Mouse (Mus musculus) stomach, embryonic 14.5 days (tissue): ENCODE measurements around the gene Slc26a10. TPM values are rescaled to one million over a fixed set of nuclear protein-coding genes. Genes with fewer than 3 reads are reported as not detected.
"Not testable (repeated sequence)": the region's sequence is repeated elsewhere in the genome, so short reads cannot be mapped to it uniquely, and the experiment has no call there.

Source experiments
- ATAC-seq: fragments of 200-750 bp; cut with Nextera tagmentation; 2 replicates; pipeline ENCODE4 v1.8.0; 2017; ENCODE audit warnings: low read depth, moderate TSS enrichment; ENCODE audit not compliant: insufficient number of reproducible peaks, insufficient read depth, low FRiP score
- H3K27ac ChIP-seq: fragments of 300-500 bp; sonication (generic); 2 replicates; pipeline ENCODE4 v1.5.1; 2014; ENCODE audit warnings: mild to moderate bottlenecking, low read length, moderate library complexity, mixed read lengths
- H3K27me3 ChIP-seq: fragments of 300-500 bp; sonication (generic); 2 replicates; pipeline ENCODE4 v1.6.1; 2014; ENCODE audit warnings: low read length, control low read depth, mixed read lengths; ENCODE audit not compliant: control insufficient read depth, insufficient read depth
- H3K36me3 ChIP-seq: fragments of 300-500 bp; sonication (generic); 2 replicates; pipeline ENCODE4 v1.6.1; 2014; ENCODE audit warnings: mild to moderate bottlenecking, control low read depth, low read length, moderate library complexity, mixed read lengths; ENCODE audit not compliant: control insufficient read depth, insufficient read depth
- H3K4me1 ChIP-seq: fragments of 300-500 bp; sonication (generic); 2 replicates; pipeline ENCODE4 v1.6.1; 2014; ENCODE audit warnings: low read length, control low read depth, mixed read lengths; ENCODE audit not compliant: control insufficient read depth, insufficient read depth
- H3K4me2 ChIP-seq: fragments of 300-500 bp; sonication (generic); replicated peaks from 2 replicates; pipeline ENCODE4 v1.6.1; 2014; ENCODE audit warnings: low read depth, low read length, control low read depth
- H3K4me3 ChIP-seq: fragments of 300-500 bp; sonication (generic); 2 replicates; pipeline ENCODE4 v1.5.1; 2014; ENCODE audit warnings: low read depth, low read length, control low read depth
- H3K9ac ChIP-seq: fragments of 300-500 bp; sonication (generic); replicated peaks from 2 replicates; pipeline ENCODE4 v1.6.1; 2014; ENCODE audit warnings: low read depth, mild to moderate bottlenecking, control low read depth, low read length, moderate library complexity, mixed read lengths
- H3K9me3 ChIP-seq: fragments of 300-500 bp; sonication (generic); 2 replicates; pipeline ENCODE4 v1.6.1; 2016; ENCODE audit warnings: low read depth, low read length, control low read depth; ENCODE audit not compliant: control insufficient read depth
- WGBS: fragments of 180-500 bp; shearing (Covaris S2); extraction: QIAGEN DNeasy Blood & Tissue Kit; methylation state at CpG from one replicate; pipeline ENCODE4 v1.1.7; 2014; 5-methylcytosine and 5-hydroxymethylcytosine counted together
- polyA plus RNA-seq: library from polyadenylated mRNA; unstranded; fragments of >200 nt; fragmentation: Nextera tagmentation; extraction: Ambion mirVana; gene quantifications from 2 replicates; pipeline ENCODE4 v1.2.1, GENCODE M21; 2014

The Slc26a10 gene
- polyA plus RNA-seq, 1 experiment from 2014 or later = 0.82 TPM

DNA sequence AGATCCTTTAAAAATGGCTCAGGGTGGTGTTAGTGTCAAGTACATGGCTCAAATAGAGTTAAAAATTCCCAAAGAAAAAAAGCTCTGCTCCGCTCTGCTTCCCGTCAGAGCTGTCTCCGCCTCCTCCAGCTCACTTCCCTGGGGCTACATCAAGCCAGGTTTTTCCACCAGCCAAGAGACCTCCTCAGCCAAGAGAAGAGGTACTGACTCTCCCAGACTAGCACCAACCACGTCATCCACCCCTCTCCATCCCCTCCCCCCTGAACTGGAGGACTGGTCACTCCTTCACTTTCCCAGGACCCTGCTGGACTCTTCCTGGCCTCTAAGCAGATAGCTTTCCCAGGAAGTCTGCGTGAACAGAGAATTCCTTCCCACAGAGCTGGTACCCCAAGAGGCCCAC is 15.9 kb upstream of the Slc26a10 start:
- H3K9ac ChIP-seq = no peak overlapping the region

DNA sequence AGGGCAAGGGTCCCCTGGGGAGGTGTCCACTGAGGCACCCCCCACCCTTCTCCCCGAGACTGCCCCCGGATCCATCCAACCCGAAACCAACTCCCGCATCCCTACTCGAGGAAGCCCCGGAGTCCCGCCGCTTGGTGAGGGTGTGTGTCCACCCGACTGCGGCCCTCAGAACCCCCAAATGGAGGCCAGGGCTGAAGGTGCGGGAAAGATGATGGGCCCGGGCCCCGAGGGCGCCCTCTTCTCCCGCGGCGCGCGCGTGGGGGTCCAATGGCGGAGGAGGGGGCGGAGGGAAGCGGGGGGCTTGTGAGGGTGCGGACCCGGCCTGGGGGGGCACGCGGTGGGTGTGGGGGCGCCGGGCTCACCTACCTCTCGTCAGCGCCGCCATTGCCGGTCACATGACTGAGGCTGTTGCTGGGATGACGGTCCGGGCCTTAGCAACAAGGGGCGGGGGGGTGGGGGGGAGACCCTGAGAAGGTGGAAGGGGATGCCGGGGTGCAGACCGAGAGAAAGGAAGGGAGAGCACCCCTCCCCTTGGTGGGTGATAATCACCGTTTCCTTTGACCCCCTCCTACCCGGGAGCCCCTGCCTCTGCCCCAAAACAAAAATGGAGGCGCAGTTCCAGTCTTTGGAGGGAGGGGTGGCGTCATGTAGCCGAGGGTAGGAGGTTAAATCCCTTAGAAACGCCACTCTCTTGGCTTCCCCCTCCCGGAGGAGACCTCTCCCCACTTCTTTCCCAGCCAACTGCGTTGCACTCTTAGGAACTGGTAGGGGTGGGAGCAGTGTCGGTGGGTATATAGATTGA is 15.1 kb upstream of the Slc26a10 start, which contains the start of gene Dtx3:
TSS of gene Dtx3 (minus strand) at position 401 of the 802 bp plus-strand sequence.
- under 1% methylated on average over 44 of the region's 47 CpGs for WGBS
- peaks cover 16% of the 10 kb centered on the region for H3K36me3 ChIP-seq
- peak within 1 kb of the TSS; percentile 90 for H3K9ac ChIP-seq
- H3K4me1 ChIP-seq = peaks cover 22% of the 10 kb centered on the region; the same call in 1 of the 2 replicates
- peak within 1 kb of the TSS; percentile 91 for H3K4me2 ChIP-seq
- peak; percentile 43; the same call in 1 of the 2 replicates for ATAC-seq
- no peaks in the 10 kb centered on the region for H3K9me3 ChIP-seq
- H3K4me3 ChIP-seq = peak within 1 kb of the TSS; percentile 94
- peak within 1 kb of the TSS; percentile 91 for H3K27ac ChIP-seq
- no peaks in the 10 kb centered on the region for H3K27me3 ChIP-seq

More for the DNA sequence above, 15.9 kb upstream of the Slc26a10 start:
- H3K9me3 ChIP-seq = no peaks in the 10 kb centered on the region
- 0% methylated on average over 5 of the region's 5 CpGs for WGBS
- H3K4me3 ChIP-seq = peak overlapping the region; percentile 94
- H3K4me2 ChIP-seq = peak overlapping the region; percentile 91
- H3K27ac ChIP-seq = peak overlapping the region; percentile 91
- H3K27me3 ChIP-seq = no peaks in the 10 kb centered on the region
- H3K4me1 ChIP-seq = peaks cover 19% of the 10 kb centered on the region; the same call in 1 of the 2 replicates
- ATAC-seq = peak; percentile 85
- peaks cover 17% of the 10 kb centered on the region for H3K36me3 ChIP-seq

GRCm38 (mm10) chr10:127194428-127195327 is 14.2 kb upstream of the Slc26a10 start:
- Histone ChIP-seq H3K4me1 (peaks cover 24% of the 10 kb centered on the region; the same call in 1 of the 2 replicates), H3K27me3 (no peaks in the 10 kb centered on the region), H3K9ac (peak overlapping the region; percentile 90), H3K27ac (peak overlapping the region; percentile 91), H3K9me3 (no peaks in the 10 kb centered on the region), H3K4me3 (peak overlapping the region; percentile 94), H3K4me2 (peak overlapping the region; percentile 91), H3K36me3 (peaks cover 9% of the 10 kb centered on the region)
- ATAC-seq = peak; percentile 28; the same call in 1 of the 2 replicates
- 10% methylated on average over 22 of the region's 22 CpGs for whole genome bisulfite sequencing

DNA sequence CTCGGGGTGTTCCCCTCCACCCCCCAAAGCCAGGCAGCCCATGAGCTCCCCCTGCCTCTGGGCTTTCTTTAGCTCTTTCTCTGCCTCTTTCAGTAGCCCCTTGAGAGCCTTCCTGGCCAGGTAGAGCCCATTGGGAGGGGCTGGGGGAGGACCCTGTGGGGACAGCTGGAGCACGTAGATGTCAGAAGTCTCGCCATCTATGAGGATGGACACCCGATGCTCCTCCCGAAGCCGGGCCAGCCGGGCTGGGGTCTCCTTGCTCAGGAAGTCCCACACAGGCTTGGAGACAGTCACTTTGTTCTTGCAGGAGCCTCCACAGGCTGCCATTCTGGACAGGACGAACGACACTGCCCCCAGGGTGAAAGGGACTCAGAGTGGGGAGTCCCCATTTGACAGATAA is 12.6 kb upstream of the Slc26a10 start:
- no peaks in the 10 kb centered on the region for H3K9me3 ChIP-seq
- 79% methylated on average over 9 of the region's 9 CpGs for WGBS
- no peak overlapping the region for H3K4me2 ChIP-seq
- no peaks in the 10 kb centered on the region for H3K27me3 ChIP-seq
- no peak overlapping the region for H3K27ac ChIP-seq
- no peaks in the 10 kb centered on the region; the same call in 1 of the 2 replicates for H3K36me3 ChIP-seq
- no peak overlapping the region for H3K9ac ChIP-seq
- peaks cover 29% of the 10 kb centered on the region; the same call in 1 of the 2 replicates for H3K4me1 ChIP-seq
- H3K4me3 ChIP-seq = no peak overlapping the region
- no peak for ATAC-seq

- ATAC-seq, H3K9me3 ChIP-seq, H3K4me3 ChIP-seq, H3K27ac ChIP-seq, H3K36me3 ChIP-seq, H3K4me2 ChIP-seq, H3K27me3 ChIP-seq, H3K9ac ChIP-seq: not testable (repeated sequence)
- 74% methylated on average over 1 of the region's 1 CpGs for WGBS
- H3K4me1 ChIP-seq = peaks cover 32% of the 10 kb centered on the region; the same call in 1 of the 2 replicates
Observed at GRCm38 (mm10) chr10:127192057-127192328, 11.5 kb upstream of the Slc26a10 start.

DNA sequence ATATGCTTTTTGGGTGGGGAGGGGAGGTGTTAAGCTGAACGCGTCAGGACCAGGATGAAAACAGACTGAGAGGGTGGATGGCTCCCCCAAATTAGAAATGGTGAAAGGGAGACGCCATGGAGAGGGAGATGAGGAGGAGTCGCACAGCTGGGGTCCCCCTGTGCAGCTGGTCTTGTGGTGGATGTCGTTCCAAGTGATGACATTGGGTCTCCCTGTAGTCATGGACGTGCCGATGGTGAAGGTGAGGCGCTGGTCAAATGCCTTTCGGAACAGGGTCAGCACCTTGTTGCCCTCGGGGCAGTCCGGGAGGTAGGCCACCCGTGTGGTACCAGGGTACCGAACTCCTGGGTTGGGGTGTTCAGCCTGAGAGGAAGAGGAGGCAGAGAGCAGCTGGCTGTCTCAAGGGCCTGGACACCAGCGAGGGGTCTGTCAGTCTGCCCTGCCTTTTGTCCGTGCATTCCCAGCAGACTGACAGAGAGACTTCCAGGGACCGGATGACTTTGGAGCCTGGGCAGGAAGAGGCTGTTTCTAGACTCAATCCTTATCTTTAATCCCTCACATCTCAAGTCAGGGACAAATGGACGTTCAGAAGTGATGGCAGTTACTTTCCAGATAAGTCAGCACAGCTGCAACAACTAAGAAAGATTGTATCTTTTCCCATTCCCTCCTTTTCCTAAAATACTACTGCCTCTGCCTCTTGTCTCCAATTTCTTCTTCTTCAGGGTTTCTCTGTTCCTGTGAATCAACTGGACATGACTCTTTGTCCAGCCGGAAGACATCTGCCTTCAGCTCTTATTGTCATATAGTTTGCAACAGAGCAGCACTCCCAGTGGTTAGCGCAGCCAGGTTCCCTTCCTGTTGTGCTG is 11.0 kb upstream of the Slc26a10 start:
- Histone ChIP-seq H3K4me3 (no peak overlapping the region), H3K9me3 (no peaks in the 10 kb centered on the region), H3K4me2 (no peak overlapping the region), H3K4me1 (peaks cover 28% of the 10 kb centered on the region; the same call in 1 of the 2 replicates), H3K9ac (no peak overlapping the region), H3K36me3 (no peaks in the 10 kb centered on the region; the same call in 1 of the 2 replicates), H3K27ac (no peak overlapping the region; the same call in 1 of the 2 replicates), H3K27me3 (no peaks in the 10 kb centered on the region)
- ATAC-seq = no peak
- WGBS = 82% methylated on average over 19 of the region's 19 CpGs

- H3K27ac ChIP-seq = peak overlapping the region; percentile 94
- peak overlapping the region; percentile 68; the same call in 1 of the 2 replicates for H3K9ac ChIP-seq
- peak overlapping the region; percentile 93 for H3K4me2 ChIP-seq
- H3K27me3 ChIP-seq = no peaks in the 10 kb centered on the region
- H3K9me3 ChIP-seq = no peaks in the 10 kb centered on the region
- ATAC-seq = no peak
- H3K4me3 ChIP-seq = peak overlapping the region; percentile 62
- H3K4me1 ChIP-seq = peaks cover 26% of the 10 kb centered on the region; the same call in 1 of the 2 replicates
- H3K36me3 ChIP-seq = no peaks in the 10 kb centered on the region; the same call in 1 of the 2 replicates
- 45% methylated on average over 14 of the region's 14 CpGs for WGBS
Observed at GRCm38 (mm10) chr10:127190398-127191190, 10.1 kb upstream of the Slc26a10 start.
